Mouse (Mus musculus) liver, postnatal 0 days (tissue): ENCODE results near the gene Invs. TPM values are rescaled to one million over a fixed set of nuclear protein-coding genes. Genes with fewer than 3 reads are reported as not detected.

Experiments
- ATAC-seq: fragments of 200-750 bp; cut with Nextera tagmentation; 2 replicates; pipeline ENCODE4 v1.8.0; 2017; ENCODE audit warnings: mild to moderate bottlenecking, moderate library complexity
- DNase-seq: peaks from one replicate; pipeline ENCODE4 v3.0.0-alpha.2; 2016
- H3K27ac ChIP-seq: fragments of 300-500 bp; sonication (generic); 2 replicates; pipeline ENCODE4 v1.5.1; 2014; ENCODE audit warnings: antibody characterized with exemption, moderate library complexity, mild to moderate bottlenecking, low read depth
- H3K27me3 ChIP-seq: fragments of 300-500 bp; sonication (generic); 2 replicates; pipeline ENCODE4 v1.6.1; 2014; ENCODE audit warnings: low read length, control low read depth, mixed read lengths; ENCODE audit not compliant: insufficient read depth
- H3K36me3 ChIP-seq: fragments of 300-500 bp; sonication (generic); replicated peaks from 2 replicates; pipeline ENCODE4 v1.6.1; 2014; ENCODE audit warnings: mild to moderate bottlenecking, control low read depth, low read length, moderate library complexity, mixed read lengths; ENCODE audit not compliant: insufficient read depth
- H3K4me1 ChIP-seq: fragments of 300-500 bp; sonication (generic); 2 replicates; pipeline ENCODE4 v1.6.1; 2014; ENCODE audit warnings: antibody characterized with exemption, mild to moderate bottlenecking, control low read depth; ENCODE audit not compliant: insufficient read depth
- H3K4me2 ChIP-seq: fragments of 300-500 bp; sonication (generic); 2 replicates; pipeline ENCODE4 v1.6.1; 2014; ENCODE audit warnings: low read depth, mild to moderate bottlenecking, low read length, moderate library complexity, mixed read lengths
- H3K4me3 ChIP-seq: fragments of 300-500 bp; sonication (generic); 2 replicates; pipeline ENCODE4 v1.5.1; 2014; ENCODE audit warnings: low read depth, low read length
- H3K9ac ChIP-seq: fragments of 300-500 bp; sonication (generic); replicated peaks from 2 replicates; pipeline ENCODE4 v1.6.1; 2014; ENCODE audit warnings: mild to moderate bottlenecking, moderate library complexity
- H3K9me3 ChIP-seq: fragments of 300-500 bp; sonication (generic); 2 replicates; pipeline ENCODE4 v1.6.1; 2016; ENCODE audit warnings: mild to moderate bottlenecking, control low read depth, low read length, mixed read lengths
- CTCF ChIP-seq: sonication (generic); IDR thresholded peaks from 2 replicates; pipeline ENCODE4 v1.5.1; 2016; ENCODE audit warnings: antibody characterized with exemption, low read depth
- EP300 ChIP-seq: IDR thresholded peaks from 2 replicates; pipeline ENCODE4 v1.6.1; 2016; ENCODE audit warnings: antibody characterized with exemption, low read depth, mild to moderate bottlenecking
- WGBS: fragments of 180-500 bp; shearing (Covaris S2); extraction: QIAGEN DNeasy Blood & Tissue Kit; methylation state at CpG from one replicate; pipeline ENCODE4 v1.1.7; 2014; ENCODE audit not compliant: insufficient replicate concordance; 5-methylcytosine and 5-hydroxymethylcytosine counted together
- polyA plus RNA-seq: library from polyadenylated mRNA; unstranded; fragments of >200 nt; fragmentation: Nextera tagmentation; extraction: Ambion mirVana; gene quantifications from 2 replicates; pipeline ENCODE4 v1.2.1, GENCODE M21; 2015

The Invs gene
- polyA plus RNA-seq, 1 experiment from 2014 or later, result 1.3 TPM

DNA sequence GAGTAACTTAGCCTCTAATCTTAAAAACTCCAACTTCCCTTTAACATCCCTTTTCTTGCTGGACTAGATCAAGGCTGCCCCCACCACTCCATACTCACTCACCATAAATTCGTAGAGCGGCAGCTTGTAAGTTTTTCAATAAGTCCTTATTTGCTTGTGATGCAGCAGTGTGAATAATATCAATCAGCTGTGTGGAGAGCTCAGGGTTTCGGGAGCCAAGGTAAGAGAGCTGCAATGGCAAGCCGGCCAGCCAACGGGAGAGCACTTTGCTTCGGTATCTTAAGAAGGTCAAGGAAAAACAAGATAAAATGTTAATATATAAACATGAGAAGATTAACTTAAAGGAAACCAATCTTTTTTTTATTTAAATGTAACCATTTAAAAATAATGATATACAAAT lies 178.9 kb downstream of the Invs start:
- H3K9ac ChIP-seq, result no peak overlapping the region
- H3K9me3 ChIP-seq, result no peaks in the 10 kb centered on the region
- no peaks in the 10 kb centered on the region for H3K4me1 ChIP-seq
- H3K4me2 ChIP-seq, result no peak overlapping the region
- no peak overlapping the region for H3K27ac ChIP-seq
- no peak for ATAC-seq
- H3K27me3 ChIP-seq, result no peaks in the 10 kb centered on the region
- 90% methylated on average over 6 of the region's 6 CpGs for WGBS
- peaks cover 44% of the 10 kb centered on the region for H3K36me3 ChIP-seq
- DNase-seq, result no peak
- TF ChIP-seq EP300, result no peak
- no peak for TF ChIP-seq CTCF
- H3K4me3 ChIP-seq, result no peak overlapping the region

DNA sequence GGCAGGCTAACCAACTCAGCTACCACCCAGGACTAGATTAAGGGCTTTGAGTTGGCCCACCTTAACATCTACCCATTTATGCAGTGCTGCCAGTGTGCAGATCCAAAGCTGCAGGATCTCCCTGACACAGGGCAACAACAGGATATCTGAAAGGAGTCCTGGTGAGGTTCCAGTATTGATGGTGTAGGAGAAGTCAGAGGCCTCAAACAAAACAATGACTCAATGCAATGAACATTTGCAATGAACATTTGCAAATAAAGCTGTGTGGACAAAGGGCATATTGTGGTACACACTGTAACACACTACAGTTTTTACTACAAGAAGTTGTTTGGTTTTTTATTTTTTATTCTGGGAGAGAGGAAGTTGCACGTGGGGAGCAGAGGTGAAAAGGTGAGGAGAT lies 181.5 kb downstream of the Invs start:
- H3K4me3 ChIP-seq, result no peak overlapping the region
- DNase-seq, result no peak
- no peaks in the 10 kb centered on the region for H3K9me3 ChIP-seq
- no peaks in the 10 kb centered on the region for H3K4me1 ChIP-seq
- no peak overlapping the region for H3K4me2 ChIP-seq
- H3K36me3 ChIP-seq, result peaks cover 33% of the 10 kb centered on the region
- H3K27me3 ChIP-seq, result no peaks in the 10 kb centered on the region
- ATAC-seq, result peak; percentile 53
- no peak overlapping the region for H3K9ac ChIP-seq
- TF ChIP-seq EP300, result no peak
- no peak overlapping the region for H3K27ac ChIP-seq
- 60% methylated on average over 1 of the region's 1 CpGs for WGBS

DNA sequence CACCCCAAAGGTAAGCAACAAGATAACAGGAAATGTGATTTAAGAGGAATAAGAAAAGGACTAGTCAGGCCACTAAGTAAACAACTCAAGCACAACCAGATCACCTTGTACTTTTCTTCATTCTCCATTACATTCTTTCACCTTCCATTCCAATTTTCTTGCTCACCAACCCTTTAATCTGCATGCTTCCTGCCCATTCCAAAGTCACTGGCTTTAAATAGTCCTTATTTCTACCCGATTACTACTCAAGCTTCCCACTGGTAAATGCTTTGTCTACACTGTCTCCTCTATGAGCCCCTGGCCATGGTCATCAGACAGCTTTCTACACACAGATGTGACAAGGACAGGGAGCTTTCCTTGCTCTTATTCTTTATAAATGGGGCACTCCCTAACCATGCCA lies 191.4 kb downstream of the Invs start:
- H3K4me1 ChIP-seq, result peaks cover 12% of the 10 kb centered on the region
- TF ChIP-seq EP300 (no peak), CTCF (no peak)
- H3K9me3 ChIP-seq, result no peaks in the 10 kb centered on the region
- WGBS, result 50% methylated on average over 1 of the region's 1 CpGs
- H3K4me2 ChIP-seq, result peak overlapping the region; percentile 89
- H3K4me3 ChIP-seq, result no peak overlapping the region
- peaks cover 17% of the 10 kb centered on the region for H3K36me3 ChIP-seq
- H3K9ac ChIP-seq, result 0 out of 2 replicates have a peak overlapping the region, but pooled peaks have one; percentile 5
- ATAC-seq (no peak), DNase-seq (no peak)
- no peaks in the 10 kb centered on the region for H3K27me3 ChIP-seq
- no peak overlapping the region for H3K27ac ChIP-seq

DNA sequence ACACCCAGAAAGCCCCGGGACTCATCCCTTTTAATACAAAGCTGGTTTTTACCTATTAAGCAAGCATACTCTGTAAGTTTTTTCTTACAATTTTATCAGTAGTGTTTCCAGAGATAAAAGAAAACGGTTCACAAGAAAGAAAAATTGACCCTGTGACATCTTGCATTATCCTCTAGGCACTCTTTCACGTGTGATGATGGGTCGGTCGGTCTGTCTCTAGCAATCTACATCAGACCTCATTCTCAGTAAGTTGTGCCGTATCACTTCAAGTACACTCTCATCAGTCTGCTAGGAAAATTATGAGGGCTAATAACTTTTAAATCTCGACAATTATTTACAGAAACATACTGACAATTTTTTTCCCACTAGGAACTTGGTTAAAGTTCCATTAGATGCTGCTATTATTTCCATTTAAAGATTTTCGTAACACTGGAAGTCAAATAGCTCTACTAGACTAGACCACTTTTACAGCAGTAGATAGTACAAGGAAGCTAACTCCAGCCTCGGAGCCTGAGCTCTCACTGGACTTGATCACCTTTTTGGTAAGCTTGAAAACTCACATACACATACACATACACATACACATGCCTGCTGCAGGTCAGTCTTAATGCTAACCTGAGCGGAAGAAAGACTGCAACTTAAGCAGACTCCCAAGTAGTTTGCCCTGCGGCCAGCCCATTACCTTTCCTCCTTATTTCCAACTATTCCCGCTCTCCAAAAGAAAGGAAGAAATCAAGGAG lies 192.7 kb downstream of the Invs start:
- DNase-seq (no peak), ATAC-seq (no peak)
- H3K27ac ChIP-seq, result peak overlapping the region; percentile 83
- H3K4me2 ChIP-seq, result peak overlapping the region; percentile 89
- H3K4me3 ChIP-seq, result peak overlapping the region; percentile 79
- peaks cover 11% of the 10 kb centered on the region for H3K36me3 ChIP-seq
- TF ChIP-seq EP300 (no peak), CTCF (no peak)
- no peaks in the 10 kb centered on the region for H3K9me3 ChIP-seq
- 5% methylated on average over 12 of the region's 12 CpGs for whole genome bisulfite sequencing
- H3K4me1 ChIP-seq, result peaks cover 12% of the 10 kb centered on the region
- H3K9ac ChIP-seq, result peak overlapping the region; percentile 88
- H3K27me3 ChIP-seq, result no peaks in the 10 kb centered on the region

DNA sequence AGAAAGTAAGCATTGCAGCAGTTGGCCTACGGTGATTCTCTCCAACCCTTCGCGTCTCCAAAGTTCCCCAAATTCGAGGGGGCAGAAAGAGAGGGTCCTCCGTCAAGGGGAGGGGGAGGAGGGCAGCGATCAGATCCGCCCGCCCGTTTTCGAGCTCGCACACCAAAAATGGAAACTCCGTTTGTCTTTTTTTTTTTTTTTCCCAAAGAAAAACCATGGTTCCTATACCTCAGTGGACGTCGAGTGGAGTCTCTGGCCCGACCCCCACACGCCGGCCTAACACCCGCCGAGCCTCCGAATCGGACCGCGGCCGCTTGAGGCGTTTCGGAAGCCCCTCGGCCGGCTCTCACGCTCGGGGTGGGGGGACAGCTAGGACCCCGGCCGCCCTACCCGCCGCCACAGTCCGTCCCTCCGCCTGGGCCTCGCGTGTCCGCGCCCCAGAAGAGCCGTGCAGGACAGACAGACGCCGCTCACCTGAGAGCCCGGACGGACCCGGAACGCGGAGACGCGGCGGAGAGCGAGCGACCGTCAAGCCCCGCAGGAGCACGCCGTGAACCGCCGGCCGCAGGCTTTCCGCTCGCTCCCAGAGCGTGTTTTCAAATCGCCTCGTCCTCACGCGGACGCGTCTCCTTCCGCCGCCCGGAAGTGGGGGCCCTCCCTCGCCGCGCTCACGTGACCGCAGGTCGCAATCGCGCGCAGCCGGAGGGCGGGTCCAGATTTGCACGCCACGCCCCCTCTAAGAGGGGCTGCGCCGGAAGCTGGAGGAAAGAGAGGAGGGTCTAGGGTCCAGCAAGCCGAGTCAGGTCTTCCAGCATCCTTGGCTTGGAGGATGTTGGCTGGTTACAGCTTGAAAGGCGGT lies 193.5 kb downstream of the Invs start, which contains the start of gene Tex10:
Tex10 (minus strand) TSS at position 668 of the 859 bp plus-strand sequence.
- Histone ChIP-seq H3K9me3 (no peaks in the 10 kb centered on the region), H3K27ac (peak within 1 kb of the TSS; percentile 83), H3K9ac (peak within 1 kb of the TSS; percentile 88), H3K4me3 (peak within 1 kb of the TSS; percentile 79), H3K27me3 (no peaks in the 10 kb centered on the region), H3K36me3 (peaks cover 7% of the 10 kb centered on the region; the same call in 1 of the 2 replicates), H3K4me2 (peak within 1 kb of the TSS; percentile 89), H3K4me1 (peaks cover 12% of the 10 kb centered on the region)
- ATAC-seq, result peak; percentile 95
- under 1% methylated on average over 84 of the region's 89 CpGs for WGBS
- peak; percentile 92 for DNase-seq
- TF ChIP-seq EP300 (no peak), CTCF (no peak)

DNA sequence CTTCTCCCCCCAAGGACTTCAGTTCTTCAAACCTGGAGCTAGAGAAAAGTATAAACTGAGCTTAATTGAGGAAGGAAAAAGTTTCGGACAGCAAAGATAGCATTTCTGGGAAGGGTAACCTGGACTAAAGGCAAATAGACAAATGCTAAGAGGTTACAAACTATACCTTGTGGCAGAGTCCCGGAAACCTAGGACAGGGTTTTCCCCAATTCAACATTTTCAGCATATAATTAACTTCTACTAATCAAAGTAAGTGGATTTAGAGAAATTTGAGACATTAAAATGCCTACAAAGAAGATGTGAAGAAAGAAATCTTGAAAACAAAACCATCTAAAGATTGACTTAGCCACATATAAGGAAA lies 194.1 kb downstream of the Invs start:
- no peak for TF ChIP-seq CTCF
- TF ChIP-seq EP300, result no peak
- H3K27ac ChIP-seq, result no peak overlapping the region
- no peaks in the 10 kb centered on the region for H3K27me3 ChIP-seq
- no peak for ATAC-seq
- H3K9me3 ChIP-seq, result no peaks in the 10 kb centered on the region
- H3K9ac ChIP-seq, result peak overlapping the region; percentile 88
- peaks cover under 1% of the 10 kb centered on the region; the same call in 1 of the 2 replicates for H3K36me3 ChIP-seq
- peaks cover 12% of the 10 kb centered on the region for H3K4me1 ChIP-seq
- no peak for DNase-seq
- 68% methylated on average over 2 of the region's 2 CpGs for WGBS
- peak overlapping the region; percentile 89 for H3K4me2 ChIP-seq
- H3K4me3 ChIP-seq, result peak overlapping the region; percentile 79
